Mouse (Mus musculus): ENCODE measurements around the gene Fam90a1b. TPM values are rescaled to one million over a fixed set of nuclear protein-coding genes. Genes with fewer than 3 reads are reported as not detected.

Gene Fam90a1b
- polyA plus RNA-seq, 1 experiment from 2014 or later, result 0.18 TPM

Small RNA genes within 50 kb of the gene (microRNA-seq; reads per million reads assigned to microRNA genes)
- gene Gm44477, result not detected

Other genes starting within 250 kb of the Fam90a1b start
- 26.9 and 27.1 TPM in 2 replicates for gene Zfx, start 243.1 kb downstream of the Fam90a1b start, polyA plus RNA-seq (2015; fragmentation: Nextera tagmentation; extraction: Ambion mirVana)
- 64.8 and 77.2 TPM in 2 replicates for gene Eif2s3x, start 153.9 kb downstream of the Fam90a1b start, polyA plus RNA-seq (2015; fragmentation: Nextera tagmentation; extraction: Ambion mirVana)
- 8.4 and 8.5 TPM in 2 replicates for gene Klhl15, start 132.2 kb downstream of the Fam90a1b start, polyA plus RNA-seq (2015; fragmentation: Nextera tagmentation; extraction: Ambion mirVana)
- gene Apoo, start 340 bp upstream of the Fam90a1b start, polyA plus RNA-seq (2015; fragmentation: Nextera tagmentation; extraction: Ambion mirVana), result 69.4 and 83.4 TPM in 2 replicates
- gene Maged1, start 175.4 kb upstream of the Fam90a1b start, polyA plus RNA-seq (2015; fragmentation: Nextera tagmentation; extraction: Ambion mirVana), result 478 and 498 TPM in 2 replicates

Data from stomach, embryonic 16.5 days (tissue).